Mouse (Mus musculus) G1E (cell line): ENCODE data around the gene Acmsd. TPM values are rescaled to one million over a fixed set of nuclear protein-coding genes. Genes with fewer than 3 reads are reported as not detected.

Source experiments
- ATAC-seq: 2 replicates; pipeline ENCODE4 v1.8.0; 2016; ENCODE audit warnings: mild to moderate bottlenecking; ENCODE audit not compliant: insufficient number of reproducible peaks, poor library complexity, low FRiP score, severe bottlenecking; ENCODE audit errors: extremely low read depth
- DNase-seq: peaks from one replicate; pipeline ENCODE4 v3.0.0; 2012; ENCODE audit warnings: low spot score
- H3K27me3 ChIP-seq: 2 replicates; pipeline ENCODE4 v1.6.1; 2012; ENCODE audit warnings: mild to moderate bottlenecking, low read length, inconsistent platforms; ENCODE audit not compliant: insufficient read depth
- H3K36me3 ChIP-seq: replicated peaks from 2 replicates; pipeline ENCODE3; 2012; ENCODE audit warnings: mild to moderate bottlenecking, inconsistent platforms
- H3K4me1 ChIP-seq: 2 replicates; pipeline ENCODE4 v1.6.1; 2012; ENCODE audit warnings: low read depth, low read length, inconsistent platforms, mixed read lengths; ENCODE audit not compliant: insufficient read depth
- H3K4me3 ChIP-seq: 2 replicates; pipeline ENCODE4 v1.5.1; 2012; ENCODE audit warnings: low read depth, mild to moderate bottlenecking, inconsistent platforms, low read length, moderate library complexity, mixed read lengths
- H3K9me3 ChIP-seq: replicated peaks from 2 replicates; pipeline ENCODE4 v1.6.1; 2012; ENCODE audit warnings: inconsistent platforms
- CTCF ChIP-seq: IDR thresholded peaks from 2 replicates; pipeline ENCODE4 v1.5.1; 2012; ENCODE audit warnings: low read depth, low read length, inconsistent platforms, mixed read lengths
- GATA1 ChIP-seq: IDR thresholded peaks from 2 replicates; pipeline ENCODE4 v1.6.1; 2012; ENCODE audit warnings: borderline replicate concordance, low read length, inconsistent platforms, mixed read lengths
- GATA2 ChIP-seq: IDR thresholded peaks from 2 replicates; pipeline ENCODE4 v1.6.1; 2012; ENCODE audit warnings: low read depth, low read length, inconsistent platforms, borderline replicate concordance
- POLR2AphosphoS5 ChIP-seq: IDR thresholded peaks from 2 replicates; pipeline ENCODE4 v1.6.1; 2012; ENCODE audit warnings: low read depth, low read length, inconsistent platforms; ENCODE audit not compliant: insufficient replicate concordance
- TAL1 ChIP-seq: conservative IDR thresholded peaks from 2 replicates; pipeline ENCODE4 v1.6.1; 2012; ENCODE audit warnings: low read depth, low read length, inconsistent platforms, mixed read lengths
- polyA plus RNA-seq: library from polyadenylated mRNA; stranded (reverse); fragments of >175 nt; gene quantifications from 2 replicates; pipeline ENCODE4 v1.2.3, GENCODE M21; 2012
- total RNA-seq, 2 experiments: library from RNA; stranded (forward) in 1 of 2; stranded (reverse) in 1 of 2; fragments of 200-1000 nt in 1 of 2; fragments of >200 nt in 1 of 2; fragmentation: Nextera tagmentation in 1 of 2; gene quantifications; 2 replicates each; pipeline ENCODE4 v1.2.3; 2014 to 2017

Gene Acmsd
- total and polyA plus RNA-seq, 3 experiments, result 0.08 to 0.90 (median 0.71) TPM

GRCm38 (mm10) chr1:127785882-127786281 lies 56.7 kb downstream of the Acmsd start:
- no peaks in the 10 kb centered on the region for H3K9me3 ChIP-seq
- DNase-seq, result no peak
- H3K4me1 ChIP-seq, result peaks cover 67% of the 10 kb centered on the region
- H3K4me3 ChIP-seq, result no peak overlapping the region
- TF ChIP-seq GATA1 (no peak), GATA2 (no peak), CTCF (no peak), POLR2AphosphoS5 (no peak), TAL1 (no peak)
- H3K36me3 ChIP-seq, result peaks cover 66% of the 10 kb centered on the region
- no peak for ATAC-seq
- H3K27me3 ChIP-seq, result no peaks in the 10 kb centered on the region

- ATAC-seq, result no peak
- H3K9me3 ChIP-seq, result no peaks in the 10 kb centered on the region
- no peaks in the 10 kb centered on the region for H3K27me3 ChIP-seq
- TF ChIP-seq TAL1 (no peak), CTCF (no peak), GATA1 (no peak), POLR2AphosphoS5 (no peak), GATA2 (no peak)
- peaks cover 66% of the 10 kb centered on the region for H3K36me3 ChIP-seq
- H3K4me1 ChIP-seq, result peaks cover 38% of the 10 kb centered on the region
- no peak overlapping the region for H3K4me3 ChIP-seq
- DNase-seq, result no peak
Measured at GRCm38 (mm10) chr1:127788943-127789342, 59.7 kb downstream of the Acmsd start.

GRCm38 (mm10) chr1:127793459-127793858 lies 64.2 kb downstream of the Acmsd start:
- no peak for TF ChIP-seq GATA1
- no peak for TF ChIP-seq CTCF
- TF ChIP-seq GATA2, result no peak
- TF ChIP-seq TAL1, result no peak
- TF ChIP-seq POLR2AphosphoS5, result no peak
- peaks cover 72% of the 10 kb centered on the region for H3K36me3 ChIP-seq
- no peaks in the 10 kb centered on the region for H3K27me3 ChIP-seq
- DNase-seq (no peak), ATAC-seq (no peak)
- H3K4me3 ChIP-seq, result no peak overlapping the region
- H3K9me3 ChIP-seq, result no peaks in the 10 kb centered on the region
- peaks cover 19% of the 10 kb centered on the region for H3K4me1 ChIP-seq

- H3K9me3 ChIP-seq, result no peaks in the 10 kb centered on the region
- DNase-seq, result no peak
- TF ChIP-seq POLR2AphosphoS5, result no peak
- no peak for TF ChIP-seq GATA1
- no peak for TF ChIP-seq TAL1
- TF ChIP-seq GATA2, result no peak
- no peak for TF ChIP-seq CTCF
- no peak overlapping the region for H3K4me3 ChIP-seq
- ATAC-seq, result no peak
- no peaks in the 10 kb centered on the region for H3K27me3 ChIP-seq
- H3K4me1 ChIP-seq, result peaks cover 6% of the 10 kb centered on the region
- peaks cover 74% of the 10 kb centered on the region for H3K36me3 ChIP-seq
Measured at GRCm38 (mm10) chr1:127795087-127795769, 66.0 kb downstream of the Acmsd start.

- no peaks in the 10 kb centered on the region for H3K27me3 ChIP-seq
- peaks cover 6% of the 10 kb centered on the region for H3K4me1 ChIP-seq
- H3K36me3 ChIP-seq, result peaks cover 74% of the 10 kb centered on the region
- ATAC-seq (no peak), DNase-seq (no peak)
- TF ChIP-seq GATA2 (no peak), CTCF (no peak), POLR2AphosphoS5 (no peak), TAL1 (no peak), GATA1 (no peak)
- H3K9me3 ChIP-seq, result no peaks in the 10 kb centered on the region
- H3K4me3 ChIP-seq, result no peak overlapping the region
Measured at GRCm38 (mm10) chr1:127796341-127796740, 67.1 kb downstream of the Acmsd start.

GRCm38 (mm10) chr1:127796752-127797151 lies 67.5 kb downstream of the Acmsd start:
- no peak for DNase-seq
- Histone ChIP-seq H3K27me3 (no peaks in the 10 kb centered on the region), H3K36me3 (peaks cover 74% of the 10 kb centered on the region), H3K4me3 (no peak overlapping the region), H3K9me3 (no peaks in the 10 kb centered on the region), H3K4me1 (peaks cover 6% of the 10 kb centered on the region)
- no peak for TF ChIP-seq TAL1
- no peak for TF ChIP-seq POLR2AphosphoS5
- no peak for ATAC-seq
